In genomic region chr13:101552451-101552850, GRCm38 (mm10) we compare ENCODE assay signal across 15 mouse cellular contexts.
A peak's percentile ranks its signal among the peaks of the same experiment; 100 is the strongest.
DNase-seq lines count a peak whose midpoint lies in the region; ATAC-seq and TF ChIP-seq lines count a peak whose summit lies in the region.
"Had no signal": no experiment of that assay in that cellular context is flagged by ENCODE, and none has a peak within 500 bp of the region (broad histone marks: within the 10 kb centered on the region; RNA-seq: fewer than 3 reads in every experiment).

No protein-coding gene starts in this region.

- 88% methylated on average over 2 of the region's 2 CpGs for WGBS in intestine, embryonic 15.5 days
- WGBS in intestine, postnatal 0 days = 75% methylated on average over 2 of the region's 2 CpGs
- WGBS in stomach, embryonic 15.5 days = 79% methylated on average over 2 of the region's 2 CpGs
- whole genome bisulfite sequencing in forebrain, embryonic 11.5 days = 93% methylated on average over 2 of the region's 2 CpGs

- H3K9ac ChIP-seq in intestine, embryonic 15.5 days = no peak overlapping the region
- H3K9ac ChIP-seq in intestine, postnatal 0 days (ENCODE audit: low read depth, low read length) = no peak overlapping the region
- no peak overlapping the region for H3K9ac ChIP-seq in stomach, embryonic 15.5 days
- H3K9ac ChIP-seq in forebrain, embryonic 11.5 days (ENCODE audit: low read length) = no peak overlapping the region
- H3K9ac ChIP-seq: embryonic facial prominence, embryonic 15.5 days; heart, embryonic 15.5 days; hindbrain, embryonic 15.5 days had no signal

- no peak for TF ChIP-seq CTCF in intestine, postnatal 0 days (IDR thresholded peaks at IDR 0.05; ENCODE audit: low read depth)

- no peak for DNase-seq in forebrain, embryonic 11.5 days (ENCODE audit: low spot score)
- DNase-seq in natural killer cell, adult 2 months (ENCODE audit: low spot score in 2 of 2) = no peak
- DNase-seq in ovary, postnatal 36 days (ENCODE audit: low spot score) = no peak
- DNase-seq: adrenal gland, postnatal 36 days; gastrocnemius, postnatal 10 days; lung, postnatal 4 days had no signal

- H3K4me2 ChIP-seq in intestine, embryonic 15.5 days (replicated peaks) = no peak overlapping the region
- H3K4me2 ChIP-seq in intestine, postnatal 0 days (replicated peaks; ENCODE audit: low read depth) = no peak overlapping the region
- H3K4me2 ChIP-seq in stomach, embryonic 15.5 days = no peak overlapping the region
- no peak overlapping the region for H3K4me2 ChIP-seq in forebrain, embryonic 11.5 days (ENCODE audit: low read depth, low read length, severe bottlenecking)
- H3K4me2 ChIP-seq: embryonic facial prominence, embryonic 15.5 days; heart, embryonic 15.5 days; hindbrain, embryonic 15.5 days had no signal

- no peaks in the 10 kb centered on the region for H3K36me3 ChIP-seq in intestine, embryonic 15.5 days
- no peaks in the 10 kb centered on the region for H3K36me3 ChIP-seq in intestine, postnatal 0 days (ENCODE audit: control insufficient read depth, insufficient read depth)
- no peaks in the 10 kb centered on the region for H3K36me3 ChIP-seq in stomach, embryonic 15.5 days
- no peaks in the 10 kb centered on the region for H3K36me3 ChIP-seq in forebrain, embryonic 11.5 days (ENCODE audit: control insufficient read depth, insufficient read depth, low read length)
- H3K36me3 ChIP-seq: embryonic facial prominence, embryonic 15.5 days; heart, embryonic 15.5 days; hindbrain, embryonic 15.5 days had no signal

- no peaks in the 10 kb centered on the region for H3K9me3 ChIP-seq in intestine, embryonic 15.5 days
- no peaks in the 10 kb centered on the region for H3K9me3 ChIP-seq in intestine, postnatal 0 days (ENCODE audit: control insufficient read depth)
- no peaks in the 10 kb centered on the region for H3K9me3 ChIP-seq in stomach, embryonic 15.5 days
- no peaks in the 10 kb centered on the region for H3K9me3 ChIP-seq in forebrain, embryonic 11.5 days (ENCODE audit: control insufficient read depth, low read length)
- H3K9me3 ChIP-seq: embryonic facial prominence, embryonic 15.5 days; heart, embryonic 15.5 days; hindbrain, embryonic 15.5 days had no signal

- ATAC-seq in intestine, embryonic 15.5 days = peak; percentile 69; the same call in 1 of the 2 replicates
- ATAC-seq in intestine, postnatal 0 days = no peak
- ATAC-seq in erythroid progenitor cell, adult 5-6 weeks (replicated peaks; ENCODE audit: low FRiP score, poor library complexity, severe bottlenecking) = peak; percentile 80
- ATAC-seq in megakaryocyte, adult 5-6 weeks (ENCODE audit: poor library complexity, severe bottlenecking) = peak; percentile 30; the same call in 1 of the 2 replicates
- peak; percentile 87; the same call in 1 of the 2 replicates for ATAC-seq in stomach, embryonic 15.5 days (ENCODE audit: insufficient read depth, low FRiP score, low read depth)
- no peak for ATAC-seq in forebrain, embryonic 11.5 days (replicated peaks; ENCODE audit: low FRiP score)
- ATAC-seq: forebrain, embryonic 16.5 days had no signal

- H3K27ac ChIP-seq in intestine, embryonic 15.5 days = no peak overlapping the region
- H3K27ac ChIP-seq in intestine, postnatal 0 days (ENCODE audit: low read depth, low read length) = no peak overlapping the region
- no peak overlapping the region for H3K27ac ChIP-seq in stomach, embryonic 15.5 days
- no peak overlapping the region for H3K27ac ChIP-seq in forebrain, embryonic 11.5 days (ENCODE audit: low read depth, low read length)
- H3K27ac ChIP-seq: embryonic facial prominence, embryonic 15.5 days; heart, embryonic 15.5 days; hindbrain, embryonic 15.5 days had no signal

- H3K27me3 ChIP-seq in intestine, embryonic 15.5 days (replicated peaks) = no peaks in the 10 kb centered on the region
- no peaks in the 10 kb centered on the region for H3K27me3 ChIP-seq in intestine, postnatal 0 days (replicated peaks; ENCODE audit: control insufficient read depth, insufficient read depth, low read length)
- no peaks in the 10 kb centered on the region for H3K27me3 ChIP-seq in stomach, embryonic 15.5 days (replicated peaks)
- no peaks in the 10 kb centered on the region for H3K27me3 ChIP-seq in forebrain, embryonic 11.5 days (ENCODE audit: control insufficient read depth, insufficient read depth, low read length)
- H3K27me3 ChIP-seq: embryonic facial prominence, embryonic 15.5 days; heart, embryonic 15.5 days; hindbrain, embryonic 15.5 days had no signal

- H3K4me1 ChIP-seq in intestine, embryonic 15.5 days (replicated peaks) = peaks cover 4% of the 10 kb centered on the region
- no peaks in the 10 kb centered on the region for H3K4me1 ChIP-seq in intestine, postnatal 0 days (replicated peaks; ENCODE audit: control insufficient read depth, insufficient read depth, low read length)
- peaks cover 3% of the 10 kb centered on the region; the same call in 1 of the 2 replicates for H3K4me1 ChIP-seq in stomach, embryonic 15.5 days
- H3K4me1 ChIP-seq in forebrain, embryonic 11.5 days (replicated peaks; ENCODE audit: control insufficient read depth, insufficient read depth, low read length) = no peaks in the 10 kb centered on the region
- H3K4me1 ChIP-seq: embryonic facial prominence, embryonic 15.5 days; hindbrain, embryonic 15.5 days had no signal

- no peak overlapping the region for H3K4me3 ChIP-seq in intestine, embryonic 15.5 days (replicated peaks)
- no peak overlapping the region for H3K4me3 ChIP-seq in intestine, postnatal 0 days (ENCODE audit: low read depth, low read length)
- no peak overlapping the region for H3K4me3 ChIP-seq in stomach, embryonic 15.5 days (replicated peaks)
- H3K4me3 ChIP-seq in forebrain, embryonic 11.5 days (ENCODE audit: low read depth, low read length) = no peak overlapping the region
- H3K4me3 ChIP-seq: embryonic facial prominence, embryonic 15.5 days; heart, embryonic 15.5 days; hindbrain, embryonic 15.5 days had no signal

Comparison
In these comparisons a context has a peak if more than half of its experiments do, and no peak if none do; other contexts are left out.
1. ATAC-seq: peak in intestine, embryonic 15.5 days (single experiment), erythroid progenitor cell, adult 5-6 weeks (single experiment), megakaryocyte, adult 5-6 weeks (single experiment) and stomach, embryonic 15.5 days (single experiment); none in intestine, postnatal 0 days (single experiment) and forebrain, embryonic 11.5 days (single experiment).